Mouse (Mus musculus) midbrain, embryonic 11.5 days (tissue): ENCODE measurements around the gene Arid4b. TPM values are rescaled to one million over a fixed set of nuclear protein-coding genes. Genes with fewer than 3 reads are reported as not detected.

Experiments used
- ATAC-seq: fragments of 200-750 bp; cut with Nextera tagmentation; 2 replicates; pipeline ENCODE4 v1.8.0; 2017; ENCODE audit warnings: moderate TSS enrichment, moderate library complexity; ENCODE audit not compliant: low FRiP score
- DNase-seq: peaks from one replicate; pipeline ENCODE4 v3.0.0; 2015; ENCODE audit warnings: low spot score; ENCODE audit errors: missing footprints
- H3K27ac ChIP-seq: fragments of 300-500 bp; sonication (generic); 2 replicates; pipeline ENCODE4 v1.5.1; 2014; ENCODE audit warnings: low read depth, low read length
- H3K27me3 ChIP-seq: fragments of 300-500 bp; sonication (generic); 2 replicates; pipeline ENCODE4 v1.6.1; 2014; ENCODE audit warnings: mild to moderate bottlenecking, low read length, moderate library complexity, mixed read lengths; ENCODE audit not compliant: control insufficient read depth, insufficient read depth
- H3K36me3 ChIP-seq: fragments of 300-500 bp; sonication (generic); 2 replicates; pipeline ENCODE4 v1.6.1; 2014; ENCODE audit warnings: mild to moderate bottlenecking, low read length, moderate library complexity, mixed read lengths; ENCODE audit not compliant: control insufficient read depth, insufficient read depth
- H3K4me1 ChIP-seq: fragments of 300-500 bp; sonication (generic); 2 replicates; pipeline ENCODE4 v1.6.1; 2014; ENCODE audit warnings: low read length; ENCODE audit not compliant: control insufficient read depth, insufficient read depth
- H3K4me2 ChIP-seq: fragments of 300-500 bp; sonication (generic); 2 replicates; pipeline ENCODE4 v1.6.1; 2014; ENCODE audit warnings: mild to moderate bottlenecking, moderate library complexity
- H3K4me3 ChIP-seq: fragments of 300-500 bp; sonication (generic); 2 replicates; pipeline ENCODE4 v1.5.1; 2014; ENCODE audit warnings: low read depth, low read length
- H3K9ac ChIP-seq: fragments of 300-500 bp; sonication (generic); 2 replicates; pipeline ENCODE4 v1.6.1; 2014; ENCODE audit warnings: low read length
- H3K9me3 ChIP-seq: fragments of 300-500 bp; sonication (generic); 2 replicates; pipeline ENCODE4 v1.6.1; 2016; ENCODE audit warnings: low read length; ENCODE audit not compliant: control insufficient read depth
- WGBS: fragments of 180-500 bp; shearing (Covaris S2); extraction: QIAGEN DNeasy Blood & Tissue Kit; methylation state at CpG from one replicate; pipeline ENCODE4 v1.1.7; 2014; 5-methylcytosine and 5-hydroxymethylcytosine counted together
- polyA plus RNA-seq: library from polyadenylated mRNA; unstranded; fragments of >200 nt; fragmentation: Nextera tagmentation; extraction: Ambion mirVana; gene quantifications from 2 replicates; pipeline ENCODE4 v1.2.1, GENCODE M21; 2014

Gene Arid4b
- polyA plus RNA-seq, 1 experiment from 2014 or later: 85.4 TPM

- Histone ChIP-seq H3K4me2 (no peak overlapping the region), H3K27ac (no peak overlapping the region), H3K4me3 (no peak overlapping the region), H3K9ac (no peak overlapping the region), H3K4me1 (peaks cover 6% of the 10 kb centered on the region; the same call in 1 of the 2 replicates), H3K9me3 (no peaks in the 10 kb centered on the region), H3K36me3 (no peaks in the 10 kb centered on the region), H3K27me3 (no peaks in the 10 kb centered on the region)
- no peak for DNase-seq
- ATAC-seq: no peak
Observed at GRCm38 (mm10) chr13:14068035-14068434, 5.0 kb downstream of the Arid4b start.

- H3K27me3 ChIP-seq: no peaks in the 10 kb centered on the region
- H3K36me3 ChIP-seq: no peaks in the 10 kb centered on the region
- H3K9me3 ChIP-seq: no peaks in the 10 kb centered on the region
- 90% methylated on average over 1 of the region's 1 CpGs for WGBS
- H3K9ac ChIP-seq: no peak overlapping the region
- H3K4me3 ChIP-seq: no peak overlapping the region
- no peak overlapping the region for H3K4me2 ChIP-seq
- ATAC-seq: no peak
- no peak overlapping the region for H3K27ac ChIP-seq
- no peak for DNase-seq
- peaks cover 6% of the 10 kb centered on the region; the same call in 1 of the 2 replicates for H3K4me1 ChIP-seq
Observed at GRCm38 (mm10) chr13:14069291-14069690, 6.3 kb downstream of the Arid4b start.

GRCm38 (mm10) chr13:14074371-14074770, 11.3 kb downstream of the Arid4b start:
- ATAC-seq: no peak
- no peak for DNase-seq
- no peak overlapping the region for H3K4me2 ChIP-seq
- H3K36me3 ChIP-seq: no peaks in the 10 kb centered on the region
- H3K4me3 ChIP-seq: no peak overlapping the region
- no peak overlapping the region for H3K9ac ChIP-seq
- peaks cover 2% of the 10 kb centered on the region; the same call in 1 of the 2 replicates for H3K9me3 ChIP-seq
- H3K27me3 ChIP-seq: no peaks in the 10 kb centered on the region
- H3K4me1 ChIP-seq: no peaks in the 10 kb centered on the region
- 100% methylated on average over 1 of the region's 1 CpGs for WGBS
- H3K27ac ChIP-seq: no peak overlapping the region

GRCm38 (mm10) chr13:14075326-14075725, 12.3 kb downstream of the Arid4b start:
- Histone ChIP-seq H3K4me2 (no peak overlapping the region), H3K36me3 (no peaks in the 10 kb centered on the region), H3K9me3 (peaks cover 2% of the 10 kb centered on the region; the same call in 1 of the 2 replicates), H3K27ac (no peak overlapping the region), H3K4me1 (no peaks in the 10 kb centered on the region), H3K27me3 (no peaks in the 10 kb centered on the region), H3K4me3 (no peak overlapping the region), H3K9ac (no peak overlapping the region)
- ATAC-seq (no peak), DNase-seq (no peak)
- 89% methylated on average over 1 of the region's 1 CpGs for WGBS

- H3K4me3 ChIP-seq: no peak overlapping the region
- no peaks in the 10 kb centered on the region for H3K4me1 ChIP-seq
- ATAC-seq (no peak), DNase-seq (no peak)
- no peaks in the 10 kb centered on the region for H3K27me3 ChIP-seq
- 93% methylated on average over 1 of the region's 1 CpGs for WGBS
- no peaks in the 10 kb centered on the region; the same call in 1 of the 2 replicates for H3K9me3 ChIP-seq
- H3K36me3 ChIP-seq: no peaks in the 10 kb centered on the region
- no peak overlapping the region for H3K4me2 ChIP-seq
- H3K9ac ChIP-seq: no peak overlapping the region
- no peak overlapping the region for H3K27ac ChIP-seq
Observed at GRCm38 (mm10) chr13:14088669-14089068, 25.6 kb downstream of the Arid4b start.

GRCm38 (mm10) chr13:14103026-14103425, 40.0 kb downstream of the Arid4b start:
- no peaks in the 10 kb centered on the region for H3K9me3 ChIP-seq
- no peak for DNase-seq
- H3K27ac ChIP-seq: no peak overlapping the region
- no peak for ATAC-seq
- no peak overlapping the region for H3K4me2 ChIP-seq
- 100% methylated on average over 1 of the region's 1 CpGs for WGBS
- no peak overlapping the region for H3K4me3 ChIP-seq
- no peaks in the 10 kb centered on the region for H3K4me1 ChIP-seq
- H3K27me3 ChIP-seq: no peaks in the 10 kb centered on the region
- no peaks in the 10 kb centered on the region for H3K36me3 ChIP-seq
- no peak overlapping the region for H3K9ac ChIP-seq

- Histone ChIP-seq H3K4me1 (no peaks in the 10 kb centered on the region), H3K9ac (no peak overlapping the region), H3K27me3 (no peaks in the 10 kb centered on the region), H3K9me3 (no peaks in the 10 kb centered on the region), H3K36me3 (no peaks in the 10 kb centered on the region), H3K4me2 (no peak overlapping the region), H3K27ac (no peak overlapping the region), H3K4me3 (no peak overlapping the region)
- ATAC-seq (no peak), DNase-seq (peak; percentile 77)
- 98% methylated on average over 2 of the region's 2 CpGs for WGBS
Observed at GRCm38 (mm10) chr13:14110154-14110873, 47.3 kb downstream of the Arid4b start.

GRCm38 (mm10) chr13:14111146-14111545, 48.1 kb downstream of the Arid4b start:
- H3K27me3 ChIP-seq: no peaks in the 10 kb centered on the region
- ATAC-seq (no peak), DNase-seq (no peak)
- H3K4me1 ChIP-seq: no peaks in the 10 kb centered on the region
- WGBS: 81% methylated on average over 1 of the region's 1 CpGs
- H3K27ac ChIP-seq: no peak overlapping the region
- H3K4me2 ChIP-seq: no peak overlapping the region
- no peaks in the 10 kb centered on the region for H3K36me3 ChIP-seq
- no peak overlapping the region for H3K9ac ChIP-seq
- no peak overlapping the region for H3K4me3 ChIP-seq
- H3K9me3 ChIP-seq: no peaks in the 10 kb centered on the region

GRCm38 (mm10) chr13:14113746-14114528, 50.9 kb downstream of the Arid4b start:
- Histone ChIP-seq H3K9ac (no peak overlapping the region), H3K36me3 (no peaks in the 10 kb centered on the region), H3K4me3 (no peak overlapping the region), H3K27me3 (no peaks in the 10 kb centered on the region), H3K27ac (no peak overlapping the region), H3K9me3 (no peaks in the 10 kb centered on the region), H3K4me2 (no peak overlapping the region), H3K4me1 (no peaks in the 10 kb centered on the region)
- peak; percentile 38; the same call in 1 of the 2 replicates for ATAC-seq
- WGBS: 90% methylated on average over 4 of the region's 4 CpGs
- peak; percentile 54 for DNase-seq
